Mouse (Mus musculus): ENCODE measurements at regions not wholly inside any gene's neighbourhood (a gene's known extent, or its start where the extent isn't known, plus 50 kb on each side); places are given as distances from the start of the nearest gene placed in this dataset.

GRCm38 (mm10) chr12:70725326-70725725, 100.0 kb upstream of the Frmd6 start:
- WGBS: 89% methylated on average over 1 of the region's 1 CpGs
- no peak for DNase-seq
- intact Hi-C loops (cut with DNase I): no loop called here
- H3K27me3 ChIP-seq (ENCODE audit: control insufficient read depth, insufficient read depth, low read length): no peaks in the 10 kb centered on the region
- H3K4me1 ChIP-seq (ENCODE audit: control insufficient read depth, insufficient read depth, low read length): peaks cover 9% of the 10 kb centered on the region
- no peaks in the 10 kb centered on the region for H3K79me2 ChIP-seq (replicated peaks; ENCODE audit: control insufficient read depth, insufficient read depth, low read length)
- no peaks in the 10 kb centered on the region for H3K36me3 ChIP-seq (ENCODE audit: control insufficient read depth, insufficient read depth, low read length)
- H3K4me3 ChIP-seq: no peak overlapping the region
- TF ChIP-seq CTCF (IDR thresholded peaks at IDR 0.05) (no peak), EP300 (IDR thresholded peaks at IDR 0.05; ENCODE audit: insufficient read depth, low read depth, low read length) (no peak), POLR2A (IDR thresholded peaks at IDR 0.05; ENCODE audit: insufficient read depth, low read depth, low read length) (no peak)
- no peak overlapping the region for H3K9ac ChIP-seq (ENCODE audit: low read depth, low read length)
- H3K27ac ChIP-seq: no peak overlapping the region

DNA sequence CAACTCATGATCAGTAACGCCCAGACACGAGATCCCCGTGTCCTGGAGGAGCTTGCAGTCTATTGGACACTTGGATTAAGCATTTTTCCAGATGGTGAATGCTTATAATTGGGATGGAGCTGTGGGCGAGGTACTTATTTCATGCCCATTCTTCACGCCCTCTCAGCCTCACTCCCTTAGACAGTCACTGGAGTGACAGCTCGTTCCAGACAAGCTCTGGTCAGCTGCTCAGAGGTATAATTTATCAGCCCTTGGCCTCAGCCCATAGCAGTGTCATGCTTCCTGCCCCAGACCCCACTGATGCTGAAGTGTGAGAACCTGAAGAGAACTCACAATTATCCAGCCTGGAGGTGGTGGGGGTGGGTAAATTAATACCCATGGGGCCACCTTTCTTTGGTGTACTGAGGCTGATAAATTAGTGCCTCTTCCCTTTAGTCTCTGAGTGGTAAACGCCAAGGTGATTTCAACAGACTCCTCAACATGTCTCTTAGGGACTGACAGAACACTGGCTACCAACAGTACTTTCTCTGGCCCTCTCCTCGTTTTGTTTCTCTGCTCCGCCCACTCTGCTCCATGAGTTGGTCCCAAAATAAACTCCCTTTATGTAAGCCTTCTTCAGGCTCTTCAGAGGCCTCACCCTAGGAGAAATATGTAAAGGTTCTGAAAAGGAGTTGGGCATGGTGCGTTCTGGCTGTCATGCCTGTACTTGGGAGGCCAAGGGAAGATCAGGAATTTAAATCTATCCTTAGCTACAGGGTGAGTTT, 97.6 kb upstream of the Frmd6 start:
- H3K4me1 ChIP-seq (ENCODE audit: control insufficient read depth, insufficient read depth, low read length): peaks cover 9% of the 10 kb centered on the region
- intact Hi-C loops (cut with DNase I): no loop called here
- H3K36me3 ChIP-seq (ENCODE audit: control insufficient read depth, insufficient read depth, low read length): no peaks in the 10 kb centered on the region
- H3K79me2 ChIP-seq (replicated peaks; ENCODE audit: control insufficient read depth, insufficient read depth, low read length): no peaks in the 10 kb centered on the region
- 0 out of 2 replicates have a peak, but pooled peaks have one; percentile 35 for TF ChIP-seq EP300 (IDR thresholded peaks at IDR 0.05; ENCODE audit: insufficient read depth, low read depth, low read length)
- no peak for TF ChIP-seq CTCF (IDR thresholded peaks at IDR 0.05)
- DNase-seq: peak in 1 of 2 experiments; percentile 45
- H3K27me3 ChIP-seq (ENCODE audit: control insufficient read depth, insufficient read depth, low read length): no peaks in the 10 kb centered on the region
- WGBS: 55% methylated on average over 10 of the region's 10 CpGs
- peak overlapping the region; percentile 60 for H3K27ac ChIP-seq
- H3K4me3 ChIP-seq: no peak overlapping the region
- H3K9ac ChIP-seq (ENCODE audit: low read depth, low read length): no peak overlapping the region

DNA sequence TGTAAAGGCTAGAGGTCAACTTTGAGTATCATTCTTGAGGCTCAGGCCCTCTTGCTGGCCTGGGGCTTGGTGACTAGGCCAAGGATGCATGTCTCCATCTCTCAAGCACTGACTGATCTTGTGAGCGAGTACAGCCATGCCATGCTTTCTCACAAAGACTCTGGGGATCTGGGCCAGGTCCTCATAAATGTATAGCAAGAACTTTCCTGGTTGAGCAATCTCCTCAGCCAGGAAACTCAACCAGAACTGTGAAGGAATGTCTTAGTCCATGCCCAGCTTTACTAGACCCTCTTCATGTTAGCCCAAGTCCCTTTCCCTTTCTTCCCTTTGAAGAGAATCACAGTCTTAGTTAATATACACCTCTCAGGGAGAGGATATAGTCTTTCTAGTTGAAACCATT, 96.9 kb upstream of the Frmd6 start:
- intact Hi-C loops (cut with DNase I): no loop called here
- Histone ChIP-seq H3K9ac (ENCODE audit: low read depth, low read length) (no peak overlapping the region), H3K36me3 (ENCODE audit: control insufficient read depth, insufficient read depth, low read length) (no peaks in the 10 kb centered on the region), H3K79me2 (replicated peaks; ENCODE audit: control insufficient read depth, insufficient read depth, low read length) (no peaks in the 10 kb centered on the region), H3K27me3 (ENCODE audit: control insufficient read depth, insufficient read depth, low read length) (no peaks in the 10 kb centered on the region), H3K27ac (peak overlapping the region; percentile 60), H3K4me1 (ENCODE audit: control insufficient read depth, insufficient read depth, low read length) (peaks cover 9% of the 10 kb centered on the region), H3K4me3 (no peak overlapping the region)
- 90% methylated on average over 1 of the region's 1 CpGs for WGBS
- DNase-seq: no peak
- TF ChIP-seq POLR2A (IDR thresholded peaks at IDR 0.05; ENCODE audit: insufficient read depth, low read depth, low read length) (no peak), CTCF (IDR thresholded peaks at IDR 0.05) (no peak), EP300 (IDR thresholded peaks at IDR 0.05; ENCODE audit: insufficient read depth, low read depth, low read length) (no peak)

- H3K27me3 ChIP-seq (ENCODE audit: control insufficient read depth, insufficient read depth, low read length): no peaks in the 10 kb centered on the region
- DNase-seq: no peak
- TF ChIP-seq EP300 (IDR thresholded peaks at IDR 0.05; ENCODE audit: insufficient read depth, low read depth, low read length) (no peak), POLR2A (IDR thresholded peaks at IDR 0.05; ENCODE audit: insufficient read depth, low read depth, low read length) (no peak), CTCF (IDR thresholded peaks at IDR 0.05) (no peak)
- peaks cover 9% of the 10 kb centered on the region for H3K4me1 ChIP-seq (ENCODE audit: control insufficient read depth, insufficient read depth, low read length)
- H3K36me3 ChIP-seq (ENCODE audit: control insufficient read depth, insufficient read depth, low read length): no peaks in the 10 kb centered on the region
- H3K79me2 ChIP-seq (replicated peaks; ENCODE audit: control insufficient read depth, insufficient read depth, low read length): no peaks in the 10 kb centered on the region
- intact Hi-C loops (cut with DNase I): no loop called here
- H3K4me3 ChIP-seq: no peak overlapping the region
- no peak overlapping the region for H3K9ac ChIP-seq (ENCODE audit: low read depth, low read length)
- 60% methylated on average over 6 of the region's 6 CpGs for WGBS
- H3K27ac ChIP-seq: no peak overlapping the region
These were observed 95.4 kb upstream of the Frmd6 start for GRCm38 (mm10) chr12:70729961-70730360.

GRCm38 (mm10) chr12:70731498-70731897, 93.8 kb upstream of the Frmd6 start:
- H3K4me1 ChIP-seq (ENCODE audit: control insufficient read depth, insufficient read depth, low read length): peaks cover 9% of the 10 kb centered on the region
- no peak overlapping the region for H3K9ac ChIP-seq (ENCODE audit: low read depth, low read length)
- intact Hi-C loops (cut with DNase I): no loop called here
- no peaks in the 10 kb centered on the region for H3K36me3 ChIP-seq (ENCODE audit: control insufficient read depth, insufficient read depth, low read length)
- no peak for DNase-seq
- no peak overlapping the region for H3K4me3 ChIP-seq
- 97% methylated on average over 6 of the region's 6 CpGs for WGBS
- H3K27ac ChIP-seq: no peak overlapping the region
- no peaks in the 10 kb centered on the region for H3K79me2 ChIP-seq (replicated peaks; ENCODE audit: control insufficient read depth, insufficient read depth, low read length)
- H3K27me3 ChIP-seq (ENCODE audit: control insufficient read depth, insufficient read depth, low read length): no peaks in the 10 kb centered on the region
- TF ChIP-seq POLR2A (IDR thresholded peaks at IDR 0.05; ENCODE audit: insufficient read depth, low read depth, low read length): no peak
- no peak for TF ChIP-seq CTCF (IDR thresholded peaks at IDR 0.05)
- no peak for TF ChIP-seq EP300 (IDR thresholded peaks at IDR 0.05; ENCODE audit: insufficient read depth, low read depth, low read length)

- Histone ChIP-seq H3K4me3 (no peak overlapping the region), H3K27ac (no peak overlapping the region), H3K79me2 (replicated peaks; ENCODE audit: control insufficient read depth, insufficient read depth, low read length) (no peaks in the 10 kb centered on the region), H3K4me1 (ENCODE audit: control insufficient read depth, insufficient read depth, low read length) (peaks cover 6% of the 10 kb centered on the region), H3K27me3 (ENCODE audit: control insufficient read depth, insufficient read depth, low read length) (no peaks in the 10 kb centered on the region), H3K36me3 (ENCODE audit: control insufficient read depth, insufficient read depth, low read length) (no peaks in the 10 kb centered on the region), H3K9ac (ENCODE audit: low read depth, low read length) (no peak overlapping the region)
- 74% methylated on average over 3 of the region's 3 CpGs for WGBS
- peak in 1 of 2 experiments; percentile 8 for DNase-seq
- intact Hi-C loops (cut with DNase I): no loop called here
- TF ChIP-seq POLR2A (IDR thresholded peaks at IDR 0.05; ENCODE audit: insufficient read depth, low read depth, low read length) (no peak), EP300 (IDR thresholded peaks at IDR 0.05; ENCODE audit: insufficient read depth, low read depth, low read length) (no peak), CTCF (IDR thresholded peaks at IDR 0.05) (no peak)
These were observed 92.7 kb upstream of the Frmd6 start for GRCm38 (mm10) chr12:70732591-70732990.

Data from heart, adult 2 months (tissue).